Mouse (Mus musculus) adrenal gland, adult 18-20 months (tissue): ENCODE measurements around the gene Vmn1r95. TPM values are rescaled to one million over a fixed set of nuclear protein-coding genes. Genes with fewer than 3 reads are reported as not detected.
"Not testable (repeated sequence)": the region's sequence is repeated elsewhere in the genome, so short reads cannot be mapped to it uniquely, and the experiment has no call there.

Experiments
- DNase-seq, 2 experiments: peaks; one replicate each; pipeline ENCODE4 v3.0.0; 2021 to 2022; ENCODE audit warnings: low spot score in 2 of 2
- long read RNA-seq, 2 experiments: library from polyadenylated mRNA; stranded (forward); transcript quantifications; one replicate each; pipeline ENCODE4 v2.0.0; 2021
- total RNA-seq, 2 experiments: library from RNA; stranded (reverse); gene quantifications; 1 replicate in 1 of 2; 2 replicates in 1 of 2; pipeline ENCODE4 v1.2.3; 2021

Gene Vmn1r95
- total RNA-seq: not detected
- long read RNA-seq, experiment 1: 0 reads
- long read RNA-seq, experiment 2: 0 reads

DNA sequence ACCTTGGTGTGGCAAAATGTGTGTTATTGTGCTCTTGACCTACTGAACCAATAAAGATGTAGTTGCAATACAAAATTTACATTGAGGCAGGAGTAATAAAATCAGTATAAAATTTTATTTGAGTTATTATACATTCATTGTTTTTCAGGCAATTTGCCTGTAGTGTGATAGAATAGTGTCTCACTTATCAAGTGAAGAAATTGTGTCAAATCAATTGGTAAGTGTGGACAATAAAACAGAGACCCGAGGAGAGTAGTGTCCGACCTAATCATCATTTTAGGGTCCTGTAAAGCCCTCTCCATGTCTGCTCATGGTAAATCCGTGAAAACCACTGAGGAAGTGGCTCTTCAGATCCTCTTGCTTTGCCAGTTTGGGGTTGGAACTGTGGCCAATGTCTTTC, at the start of gene Vmn1r95:
Vmn1r95 (plus strand) TSS at position 301 of the 400 bp plus-strand sequence.
- DNase-seq: not testable (repeated sequence)

DNA sequence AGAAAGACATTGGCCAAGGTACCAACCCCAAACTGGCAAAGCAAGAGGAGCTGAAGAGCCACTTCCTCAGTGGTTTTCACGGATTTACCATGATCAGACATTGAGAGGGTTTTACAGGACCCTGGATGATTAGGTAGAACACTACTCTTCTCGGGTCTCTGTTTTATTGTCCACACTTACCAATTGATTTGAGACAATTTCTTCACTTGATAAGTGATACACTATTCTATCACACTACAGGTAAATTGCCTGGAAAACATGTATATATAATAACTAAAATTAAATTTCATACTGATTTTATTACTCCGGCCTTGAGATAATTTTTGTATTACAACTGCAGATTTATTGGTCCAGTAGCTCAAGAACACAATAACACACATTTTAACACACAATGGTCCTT, 25.2 kb upstream of the Vmn1r95 start, which contains the start of gene Vmn1r94:
Vmn1r94 (minus strand) TSS at position 101 of the 400 bp plus-strand sequence.
- DNase-seq: not testable (repeated sequence)

DNA sequence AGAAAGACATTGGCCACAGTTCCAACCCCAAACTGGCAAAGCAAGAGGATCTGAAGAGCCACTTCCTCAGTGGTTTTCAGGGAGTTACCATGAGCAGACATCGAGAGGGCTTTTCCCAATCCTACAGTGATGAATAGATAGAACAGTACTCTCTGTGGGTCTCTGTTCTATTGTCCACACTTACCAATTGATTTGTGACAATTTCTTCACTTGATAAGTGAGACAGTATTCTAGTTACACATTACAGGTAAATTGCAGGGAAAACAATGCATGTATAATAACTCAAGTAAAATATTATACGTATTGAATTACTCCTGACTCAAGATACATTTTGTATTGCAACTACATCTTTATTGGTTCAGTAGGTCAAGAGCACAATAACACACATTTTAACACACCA, 12.0 kb downstream of the Vmn1r95 start, which contains the start of gene Gm6164:
Gm6164 (minus strand) TSS at position 101 of the 400 bp plus-strand sequence.
- DNase-seq: not testable (repeated sequence)

DNA sequence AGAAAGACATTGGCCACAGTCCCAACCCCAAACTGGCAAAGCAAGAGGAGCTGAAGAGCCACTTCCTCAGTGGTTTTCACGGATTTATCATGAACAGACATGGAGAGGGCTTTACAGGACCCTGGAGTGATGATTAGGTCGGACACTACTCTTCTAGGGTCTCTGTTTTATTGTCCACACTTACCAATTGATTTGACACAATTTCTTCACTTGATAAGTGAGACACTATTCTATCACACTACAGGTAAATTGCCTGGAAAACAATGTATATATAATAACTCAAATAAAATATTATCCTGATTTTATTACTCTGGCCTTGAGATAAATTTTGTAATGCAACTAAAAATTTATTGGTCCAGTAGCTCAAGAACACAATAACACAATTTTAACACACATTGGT, 40.2 kb downstream of the Vmn1r95 start, which contains the start of gene Gm4498:
Gm4498 (minus strand) TSS at position 101 of the 400 bp plus-strand sequence.
- not testable (repeated sequence) for DNase-seq

Other genes with a start within 250 kb of the Vmn1r95 start
- gene Igsf23, start 243.0 kb upstream of the Vmn1r95 start, total RNA-seq: not detected
- gene Ceacam20, start 228.3 kb upstream of the Vmn1r95 start, total RNA-seq: not detected
- gene Nlrp9b, start 202.2 kb upstream of the Vmn1r95 start, total RNA-seq: not detected
- gene Vmn1r91, start 94.0 kb upstream of the Vmn1r95 start, total RNA-seq: not detected
- gene Gm16442, start 71.1 kb upstream of the Vmn1r95 start, total RNA-seq: not detected
- gene Vmn1r93, start 54.6 kb upstream of the Vmn1r95 start, total RNA-seq: not detected
- gene Vmn1r94, start 25.3 kb upstream of the Vmn1r95 start, total RNA-seq: not detected
- gene Gm6164, start 11.9 kb downstream of the Vmn1r95 start, total RNA-seq: not detected
- not detected for gene Gm4498, start 40.1 kb downstream of the Vmn1r95 start, total RNA-seq
- gene Gm5890, start 69.1 kb downstream of the Vmn1r95 start, total RNA-seq: not detected
- not detected for gene Gm4133, start 140.4 kb downstream of the Vmn1r95 start, total RNA-seq
- not detected for gene Gm5728, start 181.7 kb downstream of the Vmn1r95 start, total RNA-seq
- not detected for gene Vmn1r100, start 224.2 kb downstream of the Vmn1r95 start, total RNA-seq
- not detected for gene Vmn1r101, start 248.9 kb downstream of the Vmn1r95 start, total RNA-seq